ENCODE assay signal across 10 mouse cellular contexts in genomic region chr6:89421503-89421902, GRCm38 (mm10). TPM values are rescaled to one million over a fixed set of nuclear protein-coding genes. Genes with fewer than 3 reads are reported as not detected.
A peak's percentile ranks its signal among the peaks of the same experiment; 100 is the strongest.
DNase-seq lines count a peak whose midpoint lies in the region; ATAC-seq lines count a peak whose summit lies in the region.
"Had no signal": no experiment of that assay in that cellular context is flagged by ENCODE, and none has a peak within 500 bp of the region (broad histone marks: within the 10 kb centered on the region; RNA-seq: fewer than 3 reads in every experiment).

No protein-coding gene starts in this region.

- no peaks in the 10 kb centered on the region for H3K27me3 ChIP-seq in forebrain, embryonic 15.5 days

- H3K4me2 ChIP-seq in forebrain, embryonic 15.5 days (replicated peaks) = no peak overlapping the region
- H3K4me2 ChIP-seq: liver, embryonic 13.5 days had no signal

- no peak overlapping the region for H3K4me3 ChIP-seq in forebrain, embryonic 15.5 days
- H3K4me3 ChIP-seq: heart, adult 2 months; liver, embryonic 13.5 days had no signal

- ATAC-seq in granulocyte monocyte progenitor cell, adult 5-6 weeks (replicated peaks; ENCODE audit: poor library complexity, severe bottlenecking) = peak; percentile 85
- no peak for ATAC-seq in forebrain, embryonic 15.5 days (replicated peaks)
- ATAC-seq: hindbrain, postnatal 0 days had no signal

- DNase-seq in 3134 (ENCODE audit: extremely low read depth, insufficient read length, low spot score) = peak; percentile 65
- DNase-seq in 416B (ENCODE audit: low read depth) = peak; percentile 91
- peak; percentile 26 for DNase-seq in skeletal muscle tissue, adult 2 months (ENCODE audit: low read depth, low spot score)
- DNase-seq in cerebellum, postnatal 36 days = no peak
- no peak for DNase-seq in gastrocnemius, adult 8-10 months (ENCODE audit: low spot score in 2 of 2)
- DNase-seq: liver, embryonic 13.5 days had no signal

- no peak overlapping the region for H3K9ac ChIP-seq in forebrain, embryonic 15.5 days (replicated peaks)
- H3K9ac ChIP-seq: liver, embryonic 13.5 days had no signal

- H3K4me1 ChIP-seq in forebrain, embryonic 15.5 days = no peaks in the 10 kb centered on the region
- H3K4me1 ChIP-seq: liver, embryonic 13.5 days had no signal

- H3K27ac ChIP-seq in forebrain, embryonic 15.5 days (replicated peaks) = no peak overlapping the region
- H3K27ac ChIP-seq: hindbrain, postnatal 0 days; liver, embryonic 13.5 days had no signal

- 84% methylated on average over 6 of the region's 6 CpGs for WGBS in forebrain, embryonic 15.5 days

- H3K36me3 ChIP-seq in forebrain, embryonic 15.5 days = no peaks in the 10 kb centered on the region
- H3K36me3 ChIP-seq: liver, embryonic 13.5 days had no signal

- H3K9me3 ChIP-seq in forebrain, embryonic 15.5 days = no peaks in the 10 kb centered on the region
- H3K9me3 ChIP-seq: liver, embryonic 13.5 days had no signal

RNA-seq across cellular contexts. Expression of gene Plxna1, which starts 59.1 kb away (rescaled TPM):
- 1.2 and 6.9 TPM in 2 replicates for total RNA-seq in granulocyte monocyte progenitor cell, adult 5-6 weeks (2014; fragmentation: Nextera tagmentation)
- total RNA-seq in granulocyte monocyte progenitor cell, adult 5-6 weeks (2017) = 1.0 and 1.3 TPM in 2 replicates
- polyA plus RNA-seq in forebrain, embryonic 15.5 days (2015; fragmentation: Nextera tagmentation; extraction: Ambion mirVana) = 39.5 and 45.7 TPM in 2 replicates
- total RNA-seq in gastrocnemius, adult 8-10 months (2022) = 10 to 100 TPM in 3 of 4 experiments, 1 to 10 TPM in 1; 7.6 to 17.9 (median 10.6) TPM

Comparison
In these comparisons a context has a peak if more than half of its experiments do, and no peak if none do; other contexts are left out.
1. DNase-seq: peak in 3134 (single experiment), 416B (single experiment) and skeletal muscle tissue, adult 2 months (single experiment); none in cerebellum, postnatal 36 days (0 of 2) and gastrocnemius, adult 8-10 months (0 of 2).